Mouse (Mus musculus): ENCODE results near the gene Tdpoz2. TPM values are rescaled to one million over a fixed set of nuclear protein-coding genes. Genes with fewer than 3 reads are reported as not detected.
"Not testable (repeated sequence)": the region's sequence is repeated elsewhere in the genome, so short reads cannot be mapped to it uniquely, and the experiment has no call there.

Tdpoz2 gene
- not detected in 2 replicates for polyA plus RNA-seq (2012; rRNA removed)

DNA sequence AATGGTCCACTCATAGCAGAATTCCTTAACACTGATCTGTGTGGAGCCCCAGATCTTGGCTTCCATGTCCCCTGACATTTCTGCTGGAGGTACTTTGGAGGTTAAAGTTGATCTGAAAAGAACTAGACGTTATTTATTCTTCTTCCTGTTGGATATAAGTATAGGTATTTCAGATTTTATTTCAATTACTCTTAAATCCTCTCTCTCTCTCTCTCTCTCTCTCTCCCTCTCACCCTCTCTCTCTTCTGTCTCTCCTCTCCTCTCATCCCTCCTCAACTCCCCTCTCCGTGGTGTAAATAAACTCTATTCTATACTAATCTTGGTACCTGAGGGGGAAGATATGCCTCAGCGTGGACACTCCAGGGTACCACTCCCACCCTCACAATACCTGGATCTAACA is at the start of gene Tdpoz2:
TSS of gene Tdpoz2 (minus strand) at position 101 of the 400 bp plus-strand sequence.
- H3K27me3 ChIP-seq (ENCODE audit: control insufficient read depth, insufficient read depth, low read length): no peaks in the 10 kb centered on the region
- no peaks in the 10 kb centered on the region for H3K4me1 ChIP-seq (ENCODE audit: control insufficient read depth, insufficient read depth, low read length)
- TF ChIP-seq POLR2A (IDR thresholded peaks at IDR 0.05; ENCODE audit: control insufficient read depth, low read depth, low read length) (no peak), CTCF (IDR thresholded peaks at IDR 0.05; ENCODE audit: control insufficient read depth, insufficient read depth, insufficient replicate concordance, low read depth, low read length) (no peak)
- no peak within 1 kb of the TSS for H3K27ac ChIP-seq (ENCODE audit: control insufficient read depth, insufficient read depth, low read depth, low read length)
- H3K4me3 ChIP-seq (ENCODE audit: control insufficient read depth, low read depth, low read length): no peak within 1 kb of the TSS
- no peaks in the 10 kb centered on the region for H3K36me3 ChIP-seq (ENCODE audit: control insufficient read depth, insufficient read depth, low read length)

- not testable (repeated sequence) for H3K27me3 ChIP-seq (ENCODE audit: control insufficient read depth, insufficient read depth, low read length); H3K4me3 ChIP-seq (ENCODE audit: control insufficient read depth, low read depth, low read length); H3K27ac ChIP-seq (ENCODE audit: control insufficient read depth, insufficient read depth, low read depth, low read length); H3K4me1 ChIP-seq (ENCODE audit: control insufficient read depth, insufficient read depth, low read length); H3K36me3 ChIP-seq (ENCODE audit: control insufficient read depth, insufficient read depth, low read length)
Measured at GRCm38 (mm10) chr3:93692970-93693369, 40.5 kb upstream of the Tdpoz2 start, which contains the start of gene Gm37596. TSS of gene Gm37596 (minus strand) at chr3:93693070.

DNA sequence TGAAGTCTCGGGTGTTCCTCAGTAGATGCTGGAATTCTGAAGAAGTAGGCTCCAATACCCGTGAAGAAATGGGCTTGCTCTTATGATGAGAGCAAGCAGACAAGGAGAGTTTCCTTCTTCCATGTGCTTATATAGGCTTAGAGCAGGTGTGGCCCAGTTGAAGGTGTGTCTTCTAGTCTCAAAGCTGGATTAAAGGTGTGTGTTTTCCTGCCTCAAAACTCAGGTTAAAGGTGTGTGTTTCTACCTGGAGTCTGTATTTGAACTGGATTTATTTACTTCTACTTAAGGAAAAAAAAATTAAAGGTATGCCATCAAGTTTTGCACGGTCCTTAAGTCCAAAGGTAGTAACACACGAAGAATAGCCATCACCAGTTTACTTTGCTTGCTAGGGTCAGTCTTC is 23.7 kb upstream of the Tdpoz2 start, which contains the start of gene Tdpoz1:
TSS of gene Tdpoz1 (minus strand) at position 101 of the 400 bp plus-strand sequence.
- H3K36me3 ChIP-seq (ENCODE audit: control insufficient read depth, insufficient read depth, low read length); H3K27me3 ChIP-seq (ENCODE audit: control insufficient read depth, insufficient read depth, low read length); H3K27ac ChIP-seq (ENCODE audit: control insufficient read depth, insufficient read depth, low read depth, low read length); H3K4me1 ChIP-seq (ENCODE audit: control insufficient read depth, insufficient read depth, low read length); H3K4me3 ChIP-seq (ENCODE audit: control insufficient read depth, low read depth, low read length): not testable (repeated sequence)

DNA sequence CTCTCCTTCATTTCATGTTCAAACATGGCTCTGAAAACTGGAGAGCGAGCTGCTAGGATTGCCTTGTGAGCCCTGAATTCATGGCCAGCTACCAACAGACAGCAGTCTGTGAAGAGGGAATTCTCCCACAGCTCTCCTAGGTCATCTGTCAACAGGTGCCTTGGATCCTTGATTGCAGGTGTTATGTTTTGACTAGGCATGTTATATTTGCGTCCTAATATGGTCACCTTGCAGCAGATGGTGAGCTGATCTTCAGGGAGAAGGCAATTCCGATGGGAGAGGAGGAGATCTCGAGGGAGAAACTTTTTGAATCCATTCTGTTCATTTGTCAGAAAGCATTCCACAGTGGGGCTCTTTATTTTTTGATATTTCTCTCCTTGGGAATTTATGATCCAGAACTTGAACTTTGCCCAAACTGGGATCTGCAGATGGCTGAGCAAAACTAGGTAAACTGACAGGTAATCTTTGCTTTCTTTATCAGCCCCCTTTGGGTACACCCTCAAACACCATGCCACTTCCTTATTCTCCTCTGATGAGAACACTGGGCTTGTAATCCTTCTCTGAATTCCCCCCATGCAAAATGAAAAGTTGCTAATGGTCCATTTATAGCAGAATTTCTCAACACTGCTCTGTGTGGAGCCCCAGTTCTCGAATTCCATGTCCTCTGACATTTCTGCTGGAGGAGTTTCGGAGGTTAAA is 18.5 kb upstream of the Tdpoz2 start:
- not testable (repeated sequence) for H3K4me3 ChIP-seq (ENCODE audit: control insufficient read depth, low read depth, low read length); H3K27ac ChIP-seq (ENCODE audit: control insufficient read depth, insufficient read depth, low read depth, low read length); H3K4me1 ChIP-seq (ENCODE audit: control insufficient read depth, insufficient read depth, low read length); H3K27me3 ChIP-seq (ENCODE audit: control insufficient read depth, insufficient read depth, low read length); H3K36me3 ChIP-seq (ENCODE audit: control insufficient read depth, insufficient read depth, low read length)

DNA sequence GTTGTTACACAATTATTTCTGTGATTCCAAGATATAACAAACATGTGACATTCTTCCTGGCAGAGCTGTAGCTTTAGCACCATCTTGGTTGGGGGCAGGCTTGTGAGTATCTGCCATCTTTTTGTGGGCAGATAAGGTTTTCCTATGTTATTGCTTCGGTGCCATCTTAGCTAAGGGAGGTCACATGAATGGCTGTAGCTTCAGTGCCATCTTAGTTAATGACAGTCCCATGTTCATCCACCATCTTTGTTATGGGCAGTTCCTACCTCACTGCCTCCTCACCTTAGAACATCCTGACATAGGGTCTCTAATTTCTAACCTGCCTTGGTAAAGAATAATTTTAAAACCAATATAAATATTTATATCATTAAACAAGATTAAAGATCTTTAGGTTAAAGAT is 1.8 kb upstream of the Tdpoz2 start:
- TF ChIP-seq CTCF (IDR thresholded peaks at IDR 0.05; ENCODE audit: control insufficient read depth, insufficient read depth, insufficient replicate concordance, low read depth, low read length) (no peak), POLR2A (IDR thresholded peaks at IDR 0.05; ENCODE audit: control insufficient read depth, low read depth, low read length) (no peak)
- H3K27me3 ChIP-seq (ENCODE audit: control insufficient read depth, insufficient read depth, low read length): no peaks in the 10 kb centered on the region
- no peaks in the 10 kb centered on the region for H3K4me1 ChIP-seq (ENCODE audit: control insufficient read depth, insufficient read depth, low read length)

GRCm38 (mm10) chr3:93630917-93631714 is 21.4 kb downstream of the Tdpoz2 start:
- not testable (repeated sequence) for H3K4me3 ChIP-seq (ENCODE audit: control insufficient read depth, low read depth, low read length); H3K27me3 ChIP-seq (ENCODE audit: control insufficient read depth, insufficient read depth, low read length); H3K4me1 ChIP-seq (ENCODE audit: control insufficient read depth, insufficient read depth, low read length); H3K27ac ChIP-seq (ENCODE audit: control insufficient read depth, insufficient read depth, low read depth, low read length); H3K36me3 ChIP-seq (ENCODE audit: control insufficient read depth, insufficient read depth, low read length)

More for the DNA sequence above, 1.8 kb upstream of the Tdpoz2 start:
- Histone ChIP-seq H3K4me3 (ENCODE audit: control insufficient read depth, low read depth, low read length) (no peak overlapping the region), H3K36me3 (ENCODE audit: control insufficient read depth, insufficient read depth, low read length) (no peaks in the 10 kb centered on the region), H3K27ac (ENCODE audit: control insufficient read depth, insufficient read depth, low read depth, low read length) (no peak overlapping the region)

- H3K36me3 ChIP-seq (ENCODE audit: control insufficient read depth, insufficient read depth, low read length); H3K27me3 ChIP-seq (ENCODE audit: control insufficient read depth, insufficient read depth, low read length); H3K27ac ChIP-seq (ENCODE audit: control insufficient read depth, insufficient read depth, low read depth, low read length); H3K4me3 ChIP-seq (ENCODE audit: control insufficient read depth, low read depth, low read length); H3K4me1 ChIP-seq (ENCODE audit: control insufficient read depth, insufficient read depth, low read length): not testable (repeated sequence)
- peak; percentile 20; the same call in 1 of the 2 replicates for TF ChIP-seq CTCF (IDR thresholded peaks at IDR 0.05; ENCODE audit: control insufficient read depth, insufficient read depth, insufficient replicate concordance, low read depth, low read length)
Measured at GRCm38 (mm10) chr3:93608970-93609369, 43.5 kb downstream of the Tdpoz2 start.

GRCm38 (mm10) chr3:93601903-93602302 is 50.6 kb downstream of the Tdpoz2 start:
- no peak overlapping the region for H3K27ac ChIP-seq (ENCODE audit: control insufficient read depth, insufficient read depth, low read depth, low read length)
- no peak overlapping the region for H3K4me3 ChIP-seq (ENCODE audit: control insufficient read depth, low read depth, low read length)
- no peaks in the 10 kb centered on the region for H3K36me3 ChIP-seq (ENCODE audit: control insufficient read depth, insufficient read depth, low read length)
- TF ChIP-seq CTCF (IDR thresholded peaks at IDR 0.05; ENCODE audit: control insufficient read depth, insufficient read depth, insufficient replicate concordance, low read depth, low read length): no peak
- no peak for TF ChIP-seq POLR2A (IDR thresholded peaks at IDR 0.05; ENCODE audit: control insufficient read depth, low read depth, low read length)
- no peaks in the 10 kb centered on the region for H3K27me3 ChIP-seq (ENCODE audit: control insufficient read depth, insufficient read depth, low read length)
- H3K4me1 ChIP-seq (ENCODE audit: control insufficient read depth, insufficient read depth, low read length): no peaks in the 10 kb centered on the region

Other genes starting within 250 kb of the Tdpoz2 start
- 0.21 and 0.22 TPM in 2 replicates for gene Tchh, start 210.4 kb downstream of the Tdpoz2 start, polyA plus RNA-seq (2012; rRNA removed)
- not detected in 2 replicates for gene Tchhl1, start 183.9 kb downstream of the Tdpoz2 start, polyA plus RNA-seq (2012; rRNA removed)
- gene S100a11, start 132.2 kb downstream of the Tdpoz2 start, polyA plus RNA-seq (2012; rRNA removed): 22.1 and 26.0 TPM in 2 replicates
- 6.5 and 8.5 TPM in 2 replicates for gene S100a10, start 97.6 kb downstream of the Tdpoz2 start, polyA plus RNA-seq (2012; rRNA removed)
- not detected in 2 replicates for gene Tdpoz1, start 23.6 kb upstream of the Tdpoz2 start, polyA plus RNA-seq (2012; rRNA removed)
- gene Gm37596, start 40.4 kb upstream of the Tdpoz2 start, polyA plus RNA-seq (2012; rRNA removed): not detected in 2 replicates
- gene Gm5773, start 120.3 kb upstream of the Tdpoz2 start, polyA plus RNA-seq (2012; rRNA removed): not detected in 2 replicates
- not detected in 2 replicates for gene Tdpoz4, start 143.7 kb upstream of the Tdpoz2 start, polyA plus RNA-seq (2012; rRNA removed)
- gene Tdpoz3, start 173.3 kb upstream of the Tdpoz2 start, polyA plus RNA-seq (2012; rRNA removed): not detected in 2 replicates

Data from testis, adult 2 months (tissue).